Mouse (Mus musculus) MEL (cell line): ENCODE measurements around the gene Hectd1. TPM values are rescaled to one million over a fixed set of nuclear protein-coding genes. Genes with fewer than 3 reads are reported as not detected.
A peak's percentile ranks its signal among the peaks of the same experiment; 100 is the strongest.

Source experiments
- DNase-seq: peaks from one replicate; pipeline ENCODE4 v3.0.0; 2011; ENCODE audit warnings: low read depth, low spot score
- H3K27ac ChIP-seq: 2 replicates; pipeline ENCODE4 v1.5.1; 2012; ENCODE audit warnings: low read depth, mild to moderate bottlenecking, control low read depth, low read length, moderate library complexity; ENCODE audit not compliant: control insufficient read depth
- H3K27me3 ChIP-seq, 2 experiments: fragments of 150-350 bp in 1 of 2; sonication (generic) in 1 of 2; 2 replicates each; pipeline ENCODE4 v1.6.1; 2012; ENCODE audit warnings: low read length in 2 of 2, mild to moderate bottlenecking in 2 of 2, improper control_type of control experiment in 1 of 2, moderate library complexity in 1 of 2; ENCODE audit not compliant: insufficient read depth in 2 of 2, control insufficient read depth in 1 of 2
- H3K36me3 ChIP-seq, 2 experiments: 2 replicates each; pipeline ENCODE4 v1.6.1; 2012 to 2014; ENCODE audit warnings: low read length in 2 of 2, improper control_type of control experiment in 1 of 2, inconsistent platforms in 1 of 2, mild to moderate bottlenecking in 1 of 2; ENCODE audit not compliant: insufficient read depth in 2 of 2, control insufficient read depth in 1 of 2
- H3K4me1 ChIP-seq, 2 experiments: fragments of 150-350 bp in 1 of 2; sonication (generic) in 1 of 2; 2 replicates each; pipeline ENCODE4 v1.6.1; 2012; ENCODE audit warnings: low read length in 2 of 2, improper control_type of control experiment in 1 of 2, mild to moderate bottlenecking in 1 of 2; ENCODE audit not compliant: insufficient read depth in 2 of 2, control insufficient read depth in 1 of 2
- H3K4me3 ChIP-seq, 2 experiments: fragments of 150-350 bp in 1 of 2; sonication (generic) in 1 of 2; 2 replicates each; pipeline ENCODE4 v1.5.1; 2012; ENCODE audit warnings: low read depth in 2 of 2, low read length in 2 of 2, mild to moderate bottlenecking in 2 of 2, moderate library complexity in 2 of 2, control low read depth in 1 of 2, improper control_type of control experiment in 1 of 2; ENCODE audit not compliant: control insufficient read depth in 1 of 2, insufficient read depth in 1 of 2
- H3K79me2 ChIP-seq: 2 replicates; pipeline ENCODE4 v1.6.1; 2012; ENCODE audit warnings: mild to moderate bottlenecking, low read length, moderate library complexity; ENCODE audit not compliant: control insufficient read depth, poor library complexity, insufficient read depth
- H3K9ac ChIP-seq: 2 replicates; pipeline ENCODE4 v1.6.1; 2012; ENCODE audit warnings: low read depth, mild to moderate bottlenecking, control low read depth, low read length, moderate library complexity; ENCODE audit not compliant: control insufficient read depth, poor library complexity, severe bottlenecking
- H3K9me3 ChIP-seq: fragments of 150-350 bp; sonication (generic); replicated peaks from 2 replicates; pipeline ENCODE4 v1.6.1; 2012; ENCODE audit warnings: mild to moderate bottlenecking, low read length, improper control_type of control experiment, moderate library complexity; ENCODE audit not compliant: insufficient read depth
- CTCF ChIP-seq, 3 experiments: IDR thresholded peaks in 2 of 3; conservative IDR thresholded peaks in 1 of 3; 2 replicates each; pipeline ENCODE4 v1.5.1; 2011 to 2012; ENCODE audit warnings: low read length in 3 of 3, low read depth in 2 of 3, mild to moderate bottlenecking in 2 of 3, improper control_type of control experiment in 1 of 3, inconsistent platforms in 1 of 3, mixed read lengths in 1 of 3, moderate library complexity in 1 of 3; ENCODE audit not compliant: control insufficient read depth in 1 of 3, insufficient read depth in 1 of 3, poor library complexity in 1 of 3, severe bottlenecking in 1 of 3
- EP300 ChIP-seq, 2 experiments: IDR thresholded peaks; 2 replicates each; pipeline ENCODE4 v1.6.1; 2011; ENCODE audit warnings: improper control_type of control experiment in 2 of 2, low read length in 2 of 2, low read depth in 1 of 2, mild to moderate bottlenecking in 1 of 2
- ETS1 ChIP-seq: IDR thresholded peaks from 2 replicates; pipeline ENCODE4 v1.6.1; 2012; ENCODE audit warnings: low read depth, mild to moderate bottlenecking, inconsistent platforms, low read length, improper control_type of control experiment, moderate library complexity
- GATA1 ChIP-seq: IDR thresholded peaks from 2 replicates; pipeline ENCODE4 v1.6.1; 2011; ENCODE audit warnings: low read depth, low read length, improper control_type of control experiment
- HCFC1 ChIP-seq: IDR thresholded peaks from 2 replicates; pipeline ENCODE4 v1.6.1; 2012; ENCODE audit warnings: low read depth, mild to moderate bottlenecking, inconsistent platforms, low read length, improper control_type of control experiment, moderate library complexity
- KAT2A ChIP-seq: conservative IDR thresholded peaks from 2 replicates; pipeline ENCODE4 v1.6.1; 2012; ENCODE audit warnings: low read depth, low read length, improper control_type of control experiment, inconsistent platforms
- MAFK ChIP-seq: IDR thresholded peaks from 2 replicates; pipeline ENCODE4 v1.6.1; 2011; ENCODE audit warnings: low read depth, mild to moderate bottlenecking, low read length, improper control_type of control experiment, borderline replicate concordance
- MAZ ChIP-seq: IDR thresholded peaks from 2 replicates; pipeline ENCODE4 v1.6.1; 2012; ENCODE audit warnings: low read depth, mild to moderate bottlenecking, inconsistent platforms, low read length, improper control_type of control experiment
- RAD21 ChIP-seq: IDR thresholded peaks from 2 replicates; pipeline ENCODE4 v1.6.1; 2011; ENCODE audit warnings: mild to moderate bottlenecking, low read depth, low read length, improper control_type of control experiment
- SIN3A ChIP-seq: IDR thresholded peaks from 2 replicates; pipeline ENCODE4 v1.6.1; 2012; ENCODE audit warnings: low read length, improper control_type of control experiment, inconsistent platforms
- TAL1 ChIP-seq: IDR thresholded peaks from 2 replicates; pipeline ENCODE4 v1.6.1; 2012; ENCODE audit warnings: mild to moderate bottlenecking, inconsistent platforms, low read length, moderate library complexity, mixed read lengths
- ZC3H11A ChIP-seq: IDR thresholded peaks from 2 replicates; pipeline ENCODE4 v1.6.1; 2012; ENCODE audit warnings: low read depth, mild to moderate bottlenecking, inconsistent platforms, low read length, improper control_type of control experiment
- ZMIZ1 ChIP-seq: IDR thresholded peaks from 2 replicates; pipeline ENCODE4 v1.6.1; 2012; ENCODE audit warnings: low read depth, mild to moderate bottlenecking, inconsistent platforms, low read length, improper control_type of control experiment, moderate library complexity
- polyA plus RNA-seq, 2 experiments: library from polyadenylated mRNA; stranded (reverse) in 1 of 2; unstranded in 1 of 2; fragments of >175 nt in 1 of 2; fragments of >200 nt in 1 of 2; gene quantifications; 2 replicates each; pipeline versions ENCODE4 v1.2.1 to v1.2.4; 2012; ENCODE audit warnings: low replicate concordance in 2 of 2, low read depth in 1 of 2; ENCODE audit not compliant: insufficient read length in 2 of 2, insufficient read depth in 1 of 2, missing spikeins in 1 of 2
- total RNA-seq: library from RNA; depleted of rRNA; stranded (reverse); fragments of 300-350 nt; gene quantifications from 2 replicates; pipeline ENCODE4 v1.2.3, GENCODE M21; 2012

Hectd1 gene
- total and polyA plus RNA-seq, 3 experiments: 55.2 to 248 (median 72.0) TPM

DNA sequence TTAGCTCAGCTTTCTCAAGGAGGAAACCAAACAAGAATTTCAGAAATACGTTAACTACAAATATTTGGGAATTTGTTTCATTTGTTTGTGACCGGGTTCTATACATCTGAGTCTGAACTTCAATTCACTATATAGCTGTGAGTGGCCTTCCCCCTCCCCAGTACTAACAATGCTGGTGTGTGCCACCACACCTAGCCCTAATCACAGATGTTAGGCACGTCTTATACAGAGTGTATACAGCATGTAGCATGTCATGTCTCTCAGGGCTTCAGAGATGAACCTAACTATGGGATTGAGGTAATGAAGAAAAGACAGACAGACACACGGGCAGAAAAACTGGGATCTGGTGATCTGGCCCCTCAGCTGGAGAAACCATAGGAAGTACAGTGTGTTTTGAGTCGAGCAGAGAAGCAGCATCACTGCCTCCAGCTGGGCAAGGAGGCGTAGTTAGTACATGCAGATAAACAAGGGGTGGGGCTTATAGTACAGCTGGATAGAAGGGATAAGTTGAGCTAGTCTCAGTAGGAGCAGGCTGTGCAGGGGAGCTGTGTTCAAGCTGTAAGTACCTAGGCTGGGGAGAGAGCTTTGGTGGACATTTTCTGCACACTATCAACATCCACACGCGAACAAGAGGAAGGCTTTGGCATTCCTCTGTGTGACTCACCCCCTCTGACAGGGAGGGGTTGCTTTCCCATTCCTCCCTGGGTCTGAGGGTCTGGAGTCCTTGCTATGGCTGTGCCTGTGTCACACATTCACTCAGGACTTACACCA is 129.5 kb downstream of the Hectd1 start:
- H3K9ac ChIP-seq: no peak overlapping the region
- no peaks in the 10 kb centered on the region for H3K27me3 ChIP-seq
- no peaks in the 10 kb centered on the region for H3K9me3 ChIP-seq
- DNase-seq: peak; percentile 80
- no peak overlapping the region for H3K4me3 ChIP-seq
- H3K36me3 ChIP-seq: peaks cover 0 to 15% of the 10 kb centered on the region in 2 experiments; a peak in 2 of 4 replicates
- no peak overlapping the region for H3K27ac ChIP-seq
- peaks cover 4 to 5% of the 10 kb centered on the region in 2 experiments for H3K4me1 ChIP-seq
- TF ChIP-seq SIN3A (peak; percentile 74), ETS1 (peak; percentile 79), TAL1 (peak; percentile 66), MAFK (no peak), RAD21 (no peak), CTCF (IDR thresholded peaks at IDR 0.05 in 2 of 3, conservative IDR thresholded peaks at IDR 0.05 in 1 of 3; ENCODE audit: control insufficient read depth in 1 of 3, insufficient read depth in 1 of 3, low read depth in 2 of 3, low read length in 3 of 3, poor library complexity in 1 of 3, severe bottlenecking in 1 of 3) (no peak), EP300 (IDR thresholded peaks at IDR 0.05; ENCODE audit: low read depth in 1 of 2, low read length in 2 of 2) (peak; percentile 42 to 44; a peak in 3 of 4 replicates), ZC3H11A (no peak), GATA1 (peak; percentile 35; the same call in 1 of the 2 replicates), ZMIZ1 (no peak)
- H3K79me2 ChIP-seq: no peaks in the 10 kb centered on the region

DNA sequence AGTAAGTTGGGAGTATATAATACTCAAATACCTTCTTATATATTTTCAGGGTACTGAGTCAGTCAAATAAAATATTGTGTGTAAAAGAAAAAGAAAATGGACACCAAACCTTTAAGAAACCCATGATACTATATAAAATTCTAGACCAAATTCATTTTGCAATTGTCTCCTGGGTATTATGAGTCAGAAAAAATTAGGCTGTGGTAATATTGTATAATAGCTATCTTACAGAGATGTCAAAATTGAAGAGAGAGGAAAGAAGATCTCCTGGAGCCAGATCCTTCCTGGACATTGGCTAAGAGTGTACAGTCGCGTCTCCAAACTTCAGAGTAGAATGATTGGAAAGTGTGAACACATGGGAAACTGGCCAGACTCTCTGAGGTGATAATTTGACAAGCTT is 133.2 kb downstream of the Hectd1 start:
- no peak for DNase-seq
- Histone ChIP-seq H3K36me3 (peaks cover 0 to 22% of the 10 kb centered on the region in 2 experiments; a peak in 2 of 4 replicates), H3K79me2 (peaks cover 8% of the 10 kb centered on the region), H3K4me1 (peaks cover 14 to 18% of the 10 kb centered on the region in 2 experiments), H3K4me3 (no peak overlapping the region), H3K27ac (no peak overlapping the region), H3K27me3 (no peaks in the 10 kb centered on the region), H3K9me3 (no peaks in the 10 kb centered on the region), H3K9ac (no peak overlapping the region)
- no peak for TF ChIP-seq MAZ
- TF ChIP-seq SIN3A: no peak
- TF ChIP-seq KAT2A: no peak
- TF ChIP-seq CTCF (IDR thresholded peaks at IDR 0.05 in 2 of 3, conservative IDR thresholded peaks at IDR 0.05 in 1 of 3; ENCODE audit: control insufficient read depth in 1 of 3, insufficient read depth in 1 of 3, low read depth in 2 of 3, low read length in 3 of 3, poor library complexity in 1 of 3, severe bottlenecking in 1 of 3): no peak
- TF ChIP-seq HCFC1: no peak
